Mouse (Mus musculus): Measurements from ENCODE around the gene Vasp.
A peak's percentile ranks its signal among the peaks of the same experiment; 100 is the strongest.

Vasp gene

GRCm38 (mm10) chr7:19271238-19272172 is at the start of gene Vasp:
TSS of gene Vasp (minus strand) at chr7:19271817.
- peak; percentile 89 for DNase-seq (ENCODE audit: low spot score)

GRCm38 (mm10) chr7:19320637-19321036 is 49.0 kb upstream of the Vasp start:
- no peak for DNase-seq (ENCODE audit: low spot score)

GRCm38 (mm10) chr7:19319906-19320305 is 48.3 kb upstream of the Vasp start:
- peak; percentile 97 for DNase-seq (ENCODE audit: low spot score)

GRCm38 (mm10) chr7:19319458-19319857 is 47.8 kb upstream of the Vasp start:
- no peak for DNase-seq (ENCODE audit: low spot score)

GRCm38 (mm10) chr7:19318676-19319075 is 47.1 kb upstream of the Vasp start:
- no peak for DNase-seq (ENCODE audit: low spot score)

- no peak for DNase-seq (ENCODE audit: low spot score)
Observed at GRCm38 (mm10) chr7:19318201-19318600, 46.6 kb upstream of the Vasp start.

GRCm38 (mm10) chr7:19316451-19317161 is 45.0 kb upstream of the Vasp start:
- DNase-seq (ENCODE audit: low spot score): no peak

GRCm38 (mm10) chr7:19314033-19314432 is 42.4 kb upstream of the Vasp start:
- DNase-seq (ENCODE audit: low spot score): no peak

- DNase-seq (ENCODE audit: low spot score): no peak
Observed at GRCm38 (mm10) chr7:19311991-19312390, 40.4 kb upstream of the Vasp start.

- peak; percentile 97 for DNase-seq (ENCODE audit: low spot score)
Observed at GRCm38 (mm10) chr7:19309884-19310641, 38.4 kb upstream of the Vasp start, which contains the start of gene Fosb. TSS of gene Fosb (minus strand) at chr7:19310051.

- no peak for DNase-seq (ENCODE audit: low spot score)
Observed at GRCm38 (mm10) chr7:19309278-19309883, 37.8 kb upstream of the Vasp start.

- peak; percentile 96 for DNase-seq (ENCODE audit: low spot score)
Observed at GRCm38 (mm10) chr7:19308454-19309277, 37.0 kb upstream of the Vasp start.

GRCm38 (mm10) chr7:19307739-19308453 is 36.3 kb upstream of the Vasp start:
- DNase-seq (ENCODE audit: low spot score): peak; percentile 87

GRCm38 (mm10) chr7:19306819-19307738 is 35.5 kb upstream of the Vasp start:
- DNase-seq (ENCODE audit: low spot score): no peak

GRCm38 (mm10) chr7:19305796-19306765 is 34.5 kb upstream of the Vasp start:
- DNase-seq (ENCODE audit: low spot score): no peak

GRCm38 (mm10) chr7:19305413-19305735 is 33.8 kb upstream of the Vasp start:
- DNase-seq (ENCODE audit: low spot score): no peak

GRCm38 (mm10) chr7:19304501-19305412 is 33.1 kb upstream of the Vasp start:
- no peak for DNase-seq (ENCODE audit: low spot score)

Measured in testis, postnatal 10 days (tissue).